Mouse (Mus musculus) MEL (cell line): ENCODE measurements at regions not wholly inside any gene's neighbourhood (a gene's known extent, or its start where the extent isn't known, plus 50 kb on each side); places are given as distances from the start of the nearest gene placed in this dataset.
A peak's percentile ranks its signal among the peaks of the same experiment; 100 is the strongest.

Source experiments
- DNase-seq: peaks from one replicate; pipeline ENCODE4 v3.0.0; 2011; ENCODE audit warnings: low read depth, low spot score
- H3K27ac ChIP-seq: 2 replicates; pipeline ENCODE4 v1.5.1; 2012; ENCODE audit warnings: low read depth, mild to moderate bottlenecking, control low read depth, low read length, moderate library complexity; ENCODE audit not compliant: control insufficient read depth
- H3K27me3 ChIP-seq, 2 experiments: fragments of 150-350 bp in 1 of 2; sonication (generic) in 1 of 2; 2 replicates each; pipeline ENCODE4 v1.6.1; 2012; ENCODE audit warnings: low read length in 2 of 2, mild to moderate bottlenecking in 2 of 2, improper control_type of control experiment in 1 of 2, moderate library complexity in 1 of 2; ENCODE audit not compliant: insufficient read depth in 2 of 2, control insufficient read depth in 1 of 2
- H3K36me3 ChIP-seq, 2 experiments: 2 replicates each; pipeline ENCODE4 v1.6.1; 2012 to 2014; ENCODE audit warnings: low read length in 2 of 2, improper control_type of control experiment in 1 of 2, inconsistent platforms in 1 of 2, mild to moderate bottlenecking in 1 of 2; ENCODE audit not compliant: insufficient read depth in 2 of 2, control insufficient read depth in 1 of 2
- H3K4me1 ChIP-seq, 2 experiments: fragments of 150-350 bp in 1 of 2; sonication (generic) in 1 of 2; 2 replicates each; pipeline ENCODE4 v1.6.1; 2012; ENCODE audit warnings: low read length in 2 of 2, improper control_type of control experiment in 1 of 2, mild to moderate bottlenecking in 1 of 2; ENCODE audit not compliant: insufficient read depth in 2 of 2, control insufficient read depth in 1 of 2
- H3K4me3 ChIP-seq, 2 experiments: fragments of 150-350 bp in 1 of 2; sonication (generic) in 1 of 2; 2 replicates each; pipeline ENCODE4 v1.5.1; 2012; ENCODE audit warnings: low read depth in 2 of 2, low read length in 2 of 2, mild to moderate bottlenecking in 2 of 2, moderate library complexity in 2 of 2, control low read depth in 1 of 2, improper control_type of control experiment in 1 of 2; ENCODE audit not compliant: control insufficient read depth in 1 of 2, insufficient read depth in 1 of 2
- H3K79me2 ChIP-seq: 2 replicates; pipeline ENCODE4 v1.6.1; 2012; ENCODE audit warnings: mild to moderate bottlenecking, low read length, moderate library complexity; ENCODE audit not compliant: control insufficient read depth, poor library complexity, insufficient read depth
- H3K9ac ChIP-seq: 2 replicates; pipeline ENCODE4 v1.6.1; 2012; ENCODE audit warnings: low read depth, mild to moderate bottlenecking, control low read depth, low read length, moderate library complexity; ENCODE audit not compliant: control insufficient read depth, poor library complexity, severe bottlenecking
- H3K9me3 ChIP-seq: fragments of 150-350 bp; sonication (generic); replicated peaks from 2 replicates; pipeline ENCODE4 v1.6.1; 2012; ENCODE audit warnings: mild to moderate bottlenecking, low read length, improper control_type of control experiment, moderate library complexity; ENCODE audit not compliant: insufficient read depth
- CHD1 ChIP-seq: IDR thresholded peaks from 2 replicates; pipeline ENCODE4 v1.6.1; 2012; ENCODE audit warnings: low read depth, mild to moderate bottlenecking, inconsistent platforms, low read length, improper control_type of control experiment
- CHD2 ChIP-seq: IDR thresholded peaks from 2 replicates; pipeline ENCODE4 v1.6.1; 2011; ENCODE audit warnings: low read length, improper control_type of control experiment
- CTCF ChIP-seq, 3 experiments: IDR thresholded peaks in 2 of 3; conservative IDR thresholded peaks in 1 of 3; 2 replicates each; pipeline ENCODE4 v1.5.1; 2011 to 2012; ENCODE audit warnings: low read length in 3 of 3, low read depth in 2 of 3, mild to moderate bottlenecking in 2 of 3, improper control_type of control experiment in 1 of 3, inconsistent platforms in 1 of 3, mixed read lengths in 1 of 3, moderate library complexity in 1 of 3; ENCODE audit not compliant: control insufficient read depth in 1 of 3, insufficient read depth in 1 of 3, poor library complexity in 1 of 3, severe bottlenecking in 1 of 3
- ELF1 ChIP-seq: IDR thresholded peaks from 2 replicates; pipeline ENCODE4 v1.6.1; 2014; ENCODE audit warnings: low read depth, mild to moderate bottlenecking, inconsistent platforms, low read length, improper control_type of control experiment, moderate library complexity
- EP300 ChIP-seq, 2 experiments: IDR thresholded peaks; 2 replicates each; pipeline ENCODE4 v1.6.1; 2011; ENCODE audit warnings: improper control_type of control experiment in 2 of 2, low read length in 2 of 2, low read depth in 1 of 2, mild to moderate bottlenecking in 1 of 2
- ETS1 ChIP-seq: IDR thresholded peaks from 2 replicates; pipeline ENCODE4 v1.6.1; 2012; ENCODE audit warnings: low read depth, mild to moderate bottlenecking, inconsistent platforms, low read length, improper control_type of control experiment, moderate library complexity
- GATA1 ChIP-seq: IDR thresholded peaks from 2 replicates; pipeline ENCODE4 v1.6.1; 2011; ENCODE audit warnings: low read depth, low read length, improper control_type of control experiment
- HCFC1 ChIP-seq: IDR thresholded peaks from 2 replicates; pipeline ENCODE4 v1.6.1; 2012; ENCODE audit warnings: low read depth, mild to moderate bottlenecking, inconsistent platforms, low read length, improper control_type of control experiment, moderate library complexity
- JUND ChIP-seq: IDR thresholded peaks from 2 replicates; pipeline ENCODE4 v1.6.1; 2011; ENCODE audit warnings: low read depth, mild to moderate bottlenecking, improper control_type of control experiment, low read length
- MAZ ChIP-seq: IDR thresholded peaks from 2 replicates; pipeline ENCODE4 v1.6.1; 2012; ENCODE audit warnings: low read depth, mild to moderate bottlenecking, inconsistent platforms, low read length, improper control_type of control experiment
- MEF2A ChIP-seq: IDR thresholded peaks from 2 replicates; pipeline ENCODE4 v1.6.1; 2014; ENCODE audit warnings: low read depth, mild to moderate bottlenecking, inconsistent platforms, low read length, improper control_type of control experiment; ENCODE audit not compliant: poor library complexity, insufficient replicate concordance, severe bottlenecking; ENCODE audit errors: extremely low read depth
- MYB ChIP-seq: IDR thresholded peaks from 2 replicates; pipeline ENCODE4 v1.6.1; 2011; ENCODE audit warnings: mild to moderate bottlenecking, low read depth, low read length, improper control_type of control experiment
- POLR2AphosphoS5 ChIP-seq: IDR thresholded peaks from 2 replicates; pipeline ENCODE4 v1.6.1; 2012; ENCODE audit warnings: low read depth, borderline replicate concordance, mild to moderate bottlenecking, inconsistent platforms, low read length, moderate library complexity, mixed read lengths
- RCOR1 ChIP-seq: IDR thresholded peaks from 2 replicates; pipeline ENCODE4 v1.6.1; 2012; ENCODE audit warnings: low read depth, mild to moderate bottlenecking, inconsistent platforms, low read length, improper control_type of control experiment
- UBTF ChIP-seq: IDR thresholded peaks from 2 replicates; pipeline ENCODE4 v1.6.1; 2012; ENCODE audit warnings: low read depth, mild to moderate bottlenecking, inconsistent platforms, low read length, improper control_type of control experiment, moderate library complexity, borderline replicate concordance; ENCODE audit not compliant: insufficient read depth
- USF1 ChIP-seq: IDR thresholded peaks from 2 replicates; pipeline ENCODE4 v1.6.1; 2014; ENCODE audit warnings: low read depth, mild to moderate bottlenecking, inconsistent platforms, low read length, improper control_type of control experiment, moderate library complexity
- ZKSCAN1 ChIP-seq: IDR thresholded peaks from 2 replicates; pipeline ENCODE4 v1.6.1; 2012; ENCODE audit warnings: low read depth, mild to moderate bottlenecking, inconsistent platforms, low read length, improper control_type of control experiment, moderate library complexity

GRCm38 (mm10) chr19:56120723-56121122, 166.2 kb upstream of the Habp2 start:
- no peaks in the 10 kb centered on the region for H3K27me3 ChIP-seq
- no peaks in the 10 kb centered on the region for H3K79me2 ChIP-seq
- 0 out of 4 replicates have a peak, but pooled peaks cover 0 to 3% of the 10 kb centered on the region in 2 experiments for H3K4me1 ChIP-seq
- peak; percentile 63 for DNase-seq
- H3K9ac ChIP-seq: no peak overlapping the region
- H3K27ac ChIP-seq: no peak overlapping the region
- no peaks in the 10 kb centered on the region for H3K9me3 ChIP-seq
- TF ChIP-seq ZKSCAN1 (no peak), UBTF (no peak), ETS1 (0 out of 2 replicates have a peak, but pooled peaks have one; percentile 19), MAZ (no peak), ELF1 (no peak), GATA1 (peak; percentile 52), CHD2 (no peak), CHD1 (no peak)
- TF ChIP-seq, all 39 proteins: peak for 2
- Histone ChIP-seq H3K36me3 (no peaks in the 10 kb centered on the region), H3K4me3 (no peak overlapping the region)

- no peaks in the 10 kb centered on the region for H3K27me3 ChIP-seq
- H3K9me3 ChIP-seq: no peaks in the 10 kb centered on the region
- no peak overlapping the region for H3K4me3 ChIP-seq
- H3K27ac ChIP-seq: no peak overlapping the region
- no peaks in the 10 kb centered on the region for H3K36me3 ChIP-seq
- H3K4me1 ChIP-seq: 0 out of 4 replicates have a peak, but pooled peaks cover 0 to 3% of the 10 kb centered on the region in 2 experiments
- H3K9ac ChIP-seq: no peak overlapping the region
- no peak for DNase-seq
- H3K79me2 ChIP-seq: no peaks in the 10 kb centered on the region
- TF ChIP-seq USF1 (no peak), ZKSCAN1 (no peak), ETS1 (no peak), MEF2A (no peak), CTCF (IDR thresholded peaks at IDR 0.05 in 2 of 3, conservative IDR thresholded peaks at IDR 0.05 in 1 of 3; ENCODE audit: control insufficient read depth in 1 of 3, insufficient read depth in 1 of 3, low read depth in 2 of 3, low read length in 3 of 3, poor library complexity in 1 of 3, severe bottlenecking in 1 of 3) (no peak), HCFC1 (no peak), MYB (no peak), GATA1 (no peak), EP300 (IDR thresholded peaks at IDR 0.05; ENCODE audit: low read depth in 1 of 2, low read length in 2 of 2) (no peak), JUND (no peak), POLR2AphosphoS5 (no peak), RCOR1 (no peak)
Observed at GRCm38 (mm10) chr19:56122186-56122585, 164.8 kb upstream of the Habp2 start.
